ENCODE assay signal across 8 mouse cellular contexts in genomic region chr14:120302913-120303548, GRCm38 (mm10). TPM values are rescaled to one million over a fixed set of nuclear protein-coding genes. Genes with fewer than 3 reads are reported as not detected.
DNase-seq lines count a peak whose midpoint lies in the region; ATAC-seq and TF ChIP-seq lines count a peak whose summit lies in the region.

No protein-coding gene starts in this region.

- no peak for ATAC-seq in forebrain, embryonic 12.5 days (ENCODE audit: low FRiP score)
- ATAC-seq in forebrain, embryonic 11.5 days (replicated peaks; ENCODE audit: low FRiP score), result no peak
- ATAC-seq in embryonic facial prominence, embryonic 13.5 days (ENCODE audit: insufficient number of reproducible peaks, insufficient read depth, low FRiP score, low TSS enrichment, low read depth), result no peak
- peak; percentile 34; the same call in 1 of the 2 replicates for ATAC-seq in neural tube, embryonic 14.5 days (ENCODE audit: low read depth)

- H3K27ac ChIP-seq in forebrain, embryonic 12.5 days, result no peak overlapping the region; the same call in 1 of the 2 replicates
- no peak overlapping the region for H3K27ac ChIP-seq in forebrain, embryonic 11.5 days (ENCODE audit: low read depth, low read length)
- H3K27ac ChIP-seq in embryonic facial prominence, embryonic 13.5 days, result peak overlapping the region; percentile 64
- peak overlapping the region; percentile 63; the same call in 1 of the 2 replicates for H3K27ac ChIP-seq in kidney, adult 2 months (ENCODE audit: insufficient read depth, low read depth, low read length)
- H3K27ac ChIP-seq in neural tube, embryonic 14.5 days (ENCODE audit: low read depth, low read length), result no peak overlapping the region

- TF ChIP-seq POLR2A in kidney, adult 2 months (IDR thresholded peaks at IDR 0.05; ENCODE audit: low read depth, low read length), result no peak

- no peaks in the 10 kb centered on the region for H3K27me3 ChIP-seq in forebrain, embryonic 12.5 days
- no peaks in the 10 kb centered on the region for H3K27me3 ChIP-seq in forebrain, embryonic 11.5 days (ENCODE audit: control insufficient read depth, insufficient read depth, low read length)
- no peaks in the 10 kb centered on the region for H3K27me3 ChIP-seq in embryonic facial prominence, embryonic 13.5 days
- H3K27me3 ChIP-seq in kidney, adult 2 months (replicated peaks; ENCODE audit: control insufficient read depth, insufficient read depth, low read length), result no peaks in the 10 kb centered on the region
- H3K27me3 ChIP-seq in neural tube, embryonic 14.5 days (ENCODE audit: control insufficient read depth, insufficient read depth, low read length), result no peaks in the 10 kb centered on the region

- DNase-seq in forebrain, embryonic 11.5 days (ENCODE audit: low spot score), result no peak
- DNase-seq in MN1 (ENCODE audit: low spot score), result peak; percentile 74
- DNase-seq in kidney, adult 2 months, result peak; percentile 62
- DNase-seq in left cerebral cortex, adult 9 months (ENCODE audit: low spot score in 2 of 2), result no peak
- no peak for DNase-seq in ovary, postnatal 14 days (ENCODE audit: low spot score)

- no peak for TF ChIP-seq CTCF in kidney, adult 2 months (conservative IDR thresholded peaks at IDR 0.05; ENCODE audit: insufficient read depth, insufficient read length, low read depth, low read length)

- no peaks in the 10 kb centered on the region for H3K9me3 ChIP-seq in forebrain, embryonic 12.5 days
- no peaks in the 10 kb centered on the region for H3K9me3 ChIP-seq in forebrain, embryonic 11.5 days (ENCODE audit: control insufficient read depth, low read length)
- H3K9me3 ChIP-seq in embryonic facial prominence, embryonic 13.5 days, result no peaks in the 10 kb centered on the region
- H3K9me3 ChIP-seq in neural tube, embryonic 14.5 days (ENCODE audit: control insufficient read depth, low read length), result no peaks in the 10 kb centered on the region

- no peak overlapping the region for H3K4me3 ChIP-seq in forebrain, embryonic 12.5 days (replicated peaks)
- no peak overlapping the region for H3K4me3 ChIP-seq in forebrain, embryonic 11.5 days (ENCODE audit: low read depth, low read length)
- no peak overlapping the region for H3K4me3 ChIP-seq in embryonic facial prominence, embryonic 13.5 days
- H3K4me3 ChIP-seq in kidney, adult 2 months (ENCODE audit: insufficient read depth, low read depth, low read length), result no peak overlapping the region
- H3K4me3 ChIP-seq in neural tube, embryonic 14.5 days (ENCODE audit: low read depth, low read length), result no peak overlapping the region

- H3K36me3 ChIP-seq in forebrain, embryonic 12.5 days (replicated peaks), result no peaks in the 10 kb centered on the region
- H3K36me3 ChIP-seq in forebrain, embryonic 11.5 days (ENCODE audit: control insufficient read depth, insufficient read depth, low read length), result no peaks in the 10 kb centered on the region
- H3K36me3 ChIP-seq in embryonic facial prominence, embryonic 13.5 days, result no peaks in the 10 kb centered on the region
- no peaks in the 10 kb centered on the region for H3K36me3 ChIP-seq in kidney, adult 2 months (ENCODE audit: control insufficient read depth, insufficient read depth, low read length)
- no peaks in the 10 kb centered on the region for H3K36me3 ChIP-seq in neural tube, embryonic 14.5 days (ENCODE audit: control insufficient read depth, insufficient read depth, low read length)

- peak overlapping the region; percentile 6; the same call in 1 of the 2 replicates for H3K4me2 ChIP-seq in forebrain, embryonic 12.5 days
- H3K4me2 ChIP-seq in forebrain, embryonic 11.5 days (ENCODE audit: low read depth, low read length, severe bottlenecking), result no peak overlapping the region
- peak overlapping the region; percentile 16; the same call in 1 of the 2 replicates for H3K4me2 ChIP-seq in embryonic facial prominence, embryonic 13.5 days
- no peak overlapping the region for H3K4me2 ChIP-seq in neural tube, embryonic 14.5 days (ENCODE audit: low read depth, low read length)

- H3K4me1 ChIP-seq in forebrain, embryonic 12.5 days, result peaks cover 12% of the 10 kb centered on the region
- H3K4me1 ChIP-seq in forebrain, embryonic 11.5 days (replicated peaks; ENCODE audit: control insufficient read depth, insufficient read depth, low read length), result peaks cover 2% of the 10 kb centered on the region; the same call in 1 of the 2 replicates
- H3K4me1 ChIP-seq in embryonic facial prominence, embryonic 13.5 days, result peaks cover 58% of the 10 kb centered on the region
- H3K4me1 ChIP-seq in kidney, adult 2 months (ENCODE audit: control insufficient read depth, insufficient read depth, low read length), result peaks cover 19% of the 10 kb centered on the region
- peaks cover 7% of the 10 kb centered on the region for H3K4me1 ChIP-seq in neural tube, embryonic 14.5 days (ENCODE audit: control insufficient read depth, insufficient read depth, low read length)

- no peak overlapping the region for H3K9ac ChIP-seq in forebrain, embryonic 12.5 days
- H3K9ac ChIP-seq in forebrain, embryonic 11.5 days (ENCODE audit: low read length), result no peak overlapping the region
- H3K9ac ChIP-seq in embryonic facial prominence, embryonic 13.5 days, result no peak overlapping the region
- H3K9ac ChIP-seq in neural tube, embryonic 14.5 days (replicated peaks; ENCODE audit: low read depth, low read length), result no peak overlapping the region

- 33% methylated on average over 6 of the region's 6 CpGs for WGBS in forebrain, embryonic 12.5 days
- 40% methylated on average over 6 of the region's 6 CpGs for WGBS in forebrain, embryonic 11.5 days
- 31% methylated on average over 6 of the region's 6 CpGs for WGBS in embryonic facial prominence, embryonic 13.5 days
- 19% methylated on average over 6 of the region's 6 CpGs for WGBS in kidney, adult 2 months
- WGBS in neural tube, embryonic 14.5 days, result 39% methylated on average over 6 of the region's 6 CpGs

RNA-seq across cellular contexts. Expression of gene Mbnl2, which starts 27.6 kb away (rescaled TPM):
- polyA plus RNA-seq in forebrain, embryonic 12.5 days (2016; fragmentation: Nextera tagmentation; extraction: Ambion mirVana), result 29.4 and 32.5 TPM in 2 replicates
- 39.2 and 39.6 TPM in 2 replicates for polyA plus RNA-seq in forebrain, embryonic 11.5 days (2014; fragmentation: Nextera tagmentation; extraction: Ambion mirVana)
- polyA plus RNA-seq in embryonic facial prominence, embryonic 13.5 days (2015; fragmentation: Nextera tagmentation; extraction: Ambion mirVana), result 146 and 173 TPM in 2 replicates
- 50.0 and 53.9 TPM in 2 replicates for polyA plus RNA-seq in kidney, adult 2 months (2012; rRNA removed)
- 17.9 and 39.5 TPM in 2 replicates for polyA plus RNA-seq in neural tube, embryonic 14.5 days (2014; fragmentation: Nextera tagmentation; extraction: Ambion mirVana)

Comparison
In these comparisons a context has a peak if more than half of its experiments do, and no peak if none do; other contexts are left out.
1. H3K4me2 ChIP-seq: peak in forebrain, embryonic 12.5 days (single experiment) and embryonic facial prominence, embryonic 13.5 days (single experiment); none in forebrain, embryonic 11.5 days (single experiment) and neural tube, embryonic 14.5 days (single experiment).
2. H3K27ac ChIP-seq: peak in embryonic facial prominence, embryonic 13.5 days (single experiment) and kidney, adult 2 months (single experiment); none in forebrain, embryonic 12.5 days (single experiment), forebrain, embryonic 11.5 days (single experiment) and neural tube, embryonic 14.5 days (single experiment).
3. DNase-seq: peak in MN1 (single experiment) and kidney, adult 2 months (single experiment); none in forebrain, embryonic 11.5 days (single experiment), left cerebral cortex, adult 9 months (0 of 2) and ovary, postnatal 14 days (single experiment).